Mouse (Mus musculus): ENCODE data around the gene Gbf1.

DNA sequence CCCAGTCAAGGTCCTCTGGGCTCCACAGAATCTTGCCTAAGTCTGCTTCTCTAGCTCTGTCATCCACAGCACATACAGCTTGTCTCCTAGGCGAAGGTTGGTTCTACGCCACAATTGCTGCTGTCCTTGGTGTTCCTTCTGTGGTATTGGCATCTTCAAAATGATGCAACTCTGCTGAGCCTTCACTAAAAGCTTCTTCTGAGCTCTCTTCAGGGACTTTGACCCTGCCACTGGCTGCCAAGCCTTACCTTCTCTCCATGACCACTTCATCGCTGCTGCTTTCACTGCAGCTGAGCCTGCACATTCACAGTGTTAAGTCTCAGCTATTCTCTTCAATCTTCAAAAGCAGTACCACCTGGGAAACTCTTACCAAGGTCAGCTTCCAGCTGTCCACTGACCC lies 29.9 kb downstream of the Gbf1 start:
- TF ChIP-seq CTCF (IDR thresholded peaks at IDR 0.05; ENCODE audit: low read depth, low read length), result no peak
- no peak for TF ChIP-seq POLR2A (IDR thresholded peaks at IDR 0.05; ENCODE audit: extremely low read depth, insufficient read depth, low read length)

Measured in liver, adult 2 months (tissue).